Mouse (Mus musculus) CD4-positive helper T cell, adult 2 months (primary cell): ENCODE data around the gene Nkx2-1.

Experiments used
- DNase-seq: peaks from one replicate; pipeline ENCODE4 v3.0.0-alpha.2; 2012; ENCODE audit warnings: low read depth, missing footprints, low spot score

Gene Nkx2-1

GRCm38 (mm10) chr12:56522191-56522590 lies 14.5 kb downstream of the Nkx2-1 start:
- DNase-seq: no peak

- no peak for DNase-seq
Measured at GRCm38 (mm10) chr12:56521106-56521840, 15.4 kb downstream of the Nkx2-1 start.

GRCm38 (mm10) chr12:56520396-56521105 lies 16.2 kb downstream of the Nkx2-1 start:
- DNase-seq: no peak

- DNase-seq: no peak
Measured at GRCm38 (mm10) chr12:56519738-56520191, 16.9 kb downstream of the Nkx2-1 start.

- no peak for DNase-seq
Measured at GRCm38 (mm10) chr12:56519071-56519737, 17.5 kb downstream of the Nkx2-1 start.

- no peak for DNase-seq
Measured at GRCm38 (mm10) chr12:56518221-56518620, 18.5 kb downstream of the Nkx2-1 start.

- no peak for DNase-seq
Measured at GRCm38 (mm10) chr12:56514831-56515230, 21.9 kb downstream of the Nkx2-1 start.

- DNase-seq: no peak
Measured at GRCm38 (mm10) chr12:56508413-56508812, 28.3 kb downstream of the Nkx2-1 start.

- DNase-seq: no peak
Measured at GRCm38 (mm10) chr12:56487046-56487445, 49.7 kb downstream of the Nkx2-1 start.

GRCm38 (mm10) chr12:56482606-56483005 lies 54.1 kb downstream of the Nkx2-1 start:
- no peak for DNase-seq
